Mouse (Mus musculus): ENCODE measurements around the gene Gramd1b.

DNA sequence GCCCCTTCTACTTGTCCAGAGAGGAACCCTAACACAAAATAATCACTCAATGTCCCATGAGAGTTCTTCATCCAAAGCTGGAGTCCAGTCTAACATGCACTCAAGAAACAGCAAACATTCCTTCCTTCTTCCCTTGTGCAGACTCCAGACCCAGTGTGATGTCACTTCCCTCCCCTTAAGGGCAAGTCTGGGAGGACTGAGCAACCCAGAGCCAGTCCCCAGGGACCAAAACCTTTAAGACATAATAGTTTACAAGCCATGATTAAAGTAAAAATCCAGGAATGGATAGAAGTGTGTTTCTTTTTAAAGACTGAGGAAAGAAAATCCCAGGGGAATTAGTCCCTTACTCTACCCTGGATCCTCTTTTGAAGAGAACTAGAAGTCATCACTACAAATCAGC is 30.5 kb downstream of the Gramd1b start:
- no peak for TF ChIP-seq EP300 (IDR thresholded peaks at IDR 0.05)
- TF ChIP-seq CTCF (IDR thresholded peaks at IDR 0.05) = no peak
